Mouse (Mus musculus) cerebellum, adult 2 months (tissue): Measurements from ENCODE around the gene Ankrd27.

Source experiments
- CTCF ChIP-seq: fragments of 200-500 bp; IDR thresholded peaks from 2 replicates; pipeline ENCODE4 v1.5.1; 2011; ENCODE audit warnings: low read depth, mild to moderate bottlenecking, control low read depth, low read length, moderate library complexity, borderline replicate concordance; ENCODE audit not compliant: insufficient read depth
- POLR2A ChIP-seq: fragments of 200-500 bp; IDR thresholded peaks from 2 replicates; pipeline ENCODE4 v1.6.1; 2011; ENCODE audit warnings: low read length, control low read depth, borderline replicate concordance; ENCODE audit not compliant: insufficient read depth

DNA sequence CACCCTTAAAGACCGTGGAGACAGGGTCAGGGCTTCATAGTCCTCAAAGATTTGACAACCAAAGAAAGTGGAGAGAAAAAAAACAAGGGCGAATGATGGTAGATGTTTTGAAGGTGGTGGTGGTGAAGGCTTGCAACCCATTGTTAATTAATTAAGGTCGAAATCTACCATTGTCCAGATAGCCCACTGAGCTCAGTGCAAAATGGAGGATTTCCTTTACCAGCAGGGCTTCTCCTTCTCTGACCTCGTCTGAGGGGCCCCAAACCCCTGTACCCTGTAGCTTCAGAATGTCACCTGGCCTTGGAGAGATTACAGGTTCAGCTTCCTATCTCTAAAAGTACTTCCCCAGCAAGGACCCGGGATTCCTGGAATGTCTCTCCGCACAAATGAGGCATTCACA is 71.8 kb downstream of the Ankrd27 start:
- TF ChIP-seq POLR2A (no peak), CTCF (no peak)
